Mouse (Mus musculus): Measurements from ENCODE around the gene Olfr102. TPM values are rescaled to one million over a fixed set of nuclear protein-coding genes. Genes with fewer than 3 reads are reported as not detected.

The Olfr102 gene
- total RNA-seq (2023) = not detected

DNA sequence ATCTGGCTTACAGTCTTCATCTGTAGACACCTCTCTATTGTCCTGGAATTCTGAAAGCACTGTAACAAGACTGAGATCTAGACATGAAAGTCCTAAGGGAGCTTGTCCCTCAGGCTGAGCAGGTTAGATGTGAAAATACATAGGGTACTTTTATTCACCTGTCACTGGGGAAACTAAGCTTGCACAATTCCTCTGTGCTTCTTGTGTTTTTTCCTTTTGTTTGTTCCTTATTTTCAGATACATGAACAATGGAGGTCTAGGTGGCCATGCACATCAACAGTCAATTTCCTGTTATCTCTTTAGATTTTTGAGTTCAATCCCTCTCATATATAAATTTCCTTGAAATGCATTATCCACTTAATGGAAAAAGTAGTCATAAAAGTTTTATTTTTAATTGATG, at the start of gene Olfr102:
TSS of gene Olfr102 (minus strand) at position 101 of the 400 bp plus-strand sequence.

GRCm38 (mm10) chr17:37359282-37359681, 42.4 kb upstream of the Olfr102 start, which contains the start of gene Olfr104-ps:
Gene Olfr104-ps, plus strand, starts transcription at chr17:37359582.

GRCm38 (mm10) chr17:37339598-37339997, 22.7 kb upstream of the Olfr102 start, which contains the start of gene Olfr103:
Gene Olfr103, minus strand, starts transcription at chr17:37339698.

GRCm38 (mm10) chr17:37304213-37304612, 12.6 kb downstream of the Olfr102 start, which contains the start of gene Olfr101:
Gene Olfr101, minus strand, starts transcription at chr17:37304313.

DNA sequence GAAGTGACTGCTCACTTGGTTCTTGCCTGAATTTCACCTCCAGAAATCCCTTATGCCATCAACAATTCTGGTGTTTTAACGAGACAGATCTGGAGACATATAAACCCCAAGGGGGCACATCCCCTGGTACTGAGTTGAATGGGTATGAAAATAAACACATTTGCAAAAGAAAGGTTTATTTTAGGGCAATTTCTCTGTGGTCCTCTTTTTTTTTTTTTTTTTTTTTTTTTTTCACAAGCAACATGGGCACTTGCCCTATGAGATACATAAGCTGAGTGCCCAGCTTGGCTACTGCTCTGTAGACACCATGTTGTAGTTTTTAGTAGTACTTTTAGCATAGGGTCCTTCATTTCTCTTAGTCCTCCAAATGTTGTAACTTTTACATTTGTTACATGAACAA, 33.5 kb downstream of the Olfr102 start, which contains the start of gene Olfr99:
TSS of gene Olfr99 (minus strand) at position 101 of the 400 bp plus-strand sequence.

GRCm38 (mm10) chr17:37270058-37270701, 46.7 kb downstream of the Olfr102 start, which contains the start of gene H2-M3:
Gene H2-M3, plus strand, starts transcription at chr17:37270220.

DNA sequence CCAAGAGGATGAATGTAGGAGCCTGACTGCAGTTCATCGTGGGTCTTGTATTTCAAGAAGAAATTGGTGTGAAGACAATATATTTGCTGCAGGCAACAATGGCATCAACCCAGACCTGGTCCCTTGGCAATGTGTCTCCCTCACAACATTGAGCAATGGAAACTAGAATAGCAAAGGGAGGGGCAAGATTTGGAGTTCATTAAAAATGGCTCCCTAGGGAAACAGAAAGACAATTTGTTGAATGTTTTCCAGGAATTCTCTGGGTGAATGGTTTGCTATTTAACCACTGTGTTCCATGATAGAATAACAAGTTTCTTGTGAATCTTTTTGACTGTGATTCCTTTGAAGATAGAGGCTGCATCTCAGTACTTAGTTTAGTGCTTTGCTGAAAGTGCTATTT, 53.2 kb downstream of the Olfr102 start, which contains the start of gene Olfr98:
TSS of gene Olfr98 (minus strand) at position 124 of the 400 bp plus-strand sequence.

Other genes starting within 250 kb of the Olfr102 start
- under 1 TPM; 0.20 to 0.59 TPM for gene Olfr90, start 228.6 kb downstream of the Olfr102 start, total RNA-seq (2023)
- gene Olfr91, start 218.8 kb downstream of the Olfr102 start, total RNA-seq (2023) = not detected
- not detected for gene Olfr92, start 197.0 kb downstream of the Olfr102 start, total RNA-seq (2023)
- not detected for gene Olfr93, start 155.6 kb downstream of the Olfr102 start, total RNA-seq (2023)
- not detected for gene Ubd, start 123.2 kb downstream of the Olfr102 start, total RNA-seq (2023)
- not detected for gene Olfr94, start 116.1 kb downstream of the Olfr102 start, total RNA-seq (2023)
- not detected for gene Olfr95, start 103.9 kb downstream of the Olfr102 start, total RNA-seq (2023)
- gene Olfr96, start 96.9 kb downstream of the Olfr102 start, total RNA-seq (2023) = not detected
- not detected for gene Olfr97, start 79.7 kb downstream of the Olfr102 start, total RNA-seq (2023)
- gene Olfr98, start 53.3 kb downstream of the Olfr102 start, total RNA-seq (2023) = not detected
- 10 to 100 TPM; 49.0 to 49.1 TPM for gene H2-M3, start 46.8 kb downstream of the Olfr102 start, total RNA-seq (2023)
- gene Olfr99, start 33.6 kb downstream of the Olfr102 start, total RNA-seq (2023) = not detected
- gene Olfr101, start 12.7 kb downstream of the Olfr102 start, total RNA-seq (2023) = not detected
- gene Olfr103, start 22.6 kb upstream of the Olfr102 start, total RNA-seq (2023) = not detected
- gene Olfr104-ps, start 42.5 kb upstream of the Olfr102 start, total RNA-seq (2023) = not detected
- gene Olfr105-ps, start 62.0 kb upstream of the Olfr102 start, total RNA-seq (2023) = not detected
- gene Olfr106-ps, start 73.3 kb upstream of the Olfr102 start, total RNA-seq (2023) = not detected
- gene Olfr107, start 82.2 kb upstream of the Olfr102 start, total RNA-seq (2023) = not detected
- not detected for gene Olfr108, start 128.4 kb upstream of the Olfr102 start, total RNA-seq (2023)
- gene Olfr109, start 141.9 kb upstream of the Olfr102 start, total RNA-seq (2023) = not detected
- not detected for gene H2-M2, start 166.5 kb upstream of the Olfr102 start, total RNA-seq (2023)
- gene Olfr110, start 175.4 kb upstream of the Olfr102 start, total RNA-seq (2023) = not detected
- not detected for gene Olfr111, start 191.0 kb upstream of the Olfr102 start, total RNA-seq (2023)